Mouse (Mus musculus) midbrain, embryonic 11.5 days (tissue): Measurements from ENCODE around the gene Neurl1a. TPM values are rescaled to one million over a fixed set of nuclear protein-coding genes. Genes with fewer than 3 reads are reported as not detected.
A peak's percentile ranks its signal among the peaks of the same experiment; 100 is the strongest.

Source experiments
- ATAC-seq: fragments of 200-750 bp; cut with Nextera tagmentation; 2 replicates; pipeline ENCODE4 v1.8.0; 2017; ENCODE audit warnings: moderate TSS enrichment, moderate library complexity; ENCODE audit not compliant: low FRiP score
- DNase-seq: peaks from one replicate; pipeline ENCODE4 v3.0.0; 2015; ENCODE audit warnings: low spot score; ENCODE audit errors: missing footprints
- H3K27ac ChIP-seq: fragments of 300-500 bp; sonication (generic); 2 replicates; pipeline ENCODE4 v1.5.1; 2014; ENCODE audit warnings: low read depth, low read length
- H3K27me3 ChIP-seq: fragments of 300-500 bp; sonication (generic); 2 replicates; pipeline ENCODE4 v1.6.1; 2014; ENCODE audit warnings: mild to moderate bottlenecking, low read length, moderate library complexity, mixed read lengths; ENCODE audit not compliant: control insufficient read depth, insufficient read depth
- H3K36me3 ChIP-seq: fragments of 300-500 bp; sonication (generic); 2 replicates; pipeline ENCODE4 v1.6.1; 2014; ENCODE audit warnings: mild to moderate bottlenecking, low read length, moderate library complexity, mixed read lengths; ENCODE audit not compliant: control insufficient read depth, insufficient read depth
- H3K4me1 ChIP-seq: fragments of 300-500 bp; sonication (generic); 2 replicates; pipeline ENCODE4 v1.6.1; 2014; ENCODE audit warnings: low read length; ENCODE audit not compliant: control insufficient read depth, insufficient read depth
- H3K4me2 ChIP-seq: fragments of 300-500 bp; sonication (generic); 2 replicates; pipeline ENCODE4 v1.6.1; 2014; ENCODE audit warnings: mild to moderate bottlenecking, moderate library complexity
- H3K4me3 ChIP-seq: fragments of 300-500 bp; sonication (generic); 2 replicates; pipeline ENCODE4 v1.5.1; 2014; ENCODE audit warnings: low read depth, low read length
- H3K9ac ChIP-seq: fragments of 300-500 bp; sonication (generic); 2 replicates; pipeline ENCODE4 v1.6.1; 2014; ENCODE audit warnings: low read length
- H3K9me3 ChIP-seq: fragments of 300-500 bp; sonication (generic); 2 replicates; pipeline ENCODE4 v1.6.1; 2016; ENCODE audit warnings: low read length; ENCODE audit not compliant: control insufficient read depth
- WGBS: fragments of 180-500 bp; shearing (Covaris S2); extraction: QIAGEN DNeasy Blood & Tissue Kit; methylation state at CpG from one replicate; pipeline ENCODE4 v1.1.7; 2014; 5-methylcytosine and 5-hydroxymethylcytosine counted together
- polyA plus RNA-seq: library from polyadenylated mRNA; unstranded; fragments of >200 nt; fragmentation: Nextera tagmentation; extraction: Ambion mirVana; gene quantifications from 2 replicates; pipeline ENCODE4 v1.2.1, GENCODE M21; 2014

Neurl1a gene
- polyA plus RNA-seq, 1 experiment from 2014 or later, result 4.0 TPM

DNA sequence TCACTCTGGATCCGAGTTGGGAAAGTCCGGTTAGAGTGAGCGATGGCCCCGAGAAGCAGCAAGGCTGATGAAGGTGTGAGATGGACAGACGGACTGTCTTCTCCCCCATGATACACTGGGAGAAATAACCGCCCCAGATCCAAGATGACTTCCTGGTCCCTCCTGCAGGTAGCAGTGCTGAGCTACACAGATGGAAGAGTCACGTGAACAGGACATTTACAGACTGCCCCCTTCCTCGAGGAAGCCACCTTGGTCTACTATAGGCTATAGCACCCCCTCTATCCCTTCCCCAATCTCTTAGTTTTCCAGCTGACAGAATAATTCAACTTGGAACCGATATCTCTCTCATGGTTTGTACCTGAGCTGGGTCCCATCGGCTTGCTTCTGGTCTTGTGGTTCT is 619 bp upstream of the Neurl1a start:
- peaks cover 37% of the 10 kb centered on the region for H3K27me3 ChIP-seq

DNA sequence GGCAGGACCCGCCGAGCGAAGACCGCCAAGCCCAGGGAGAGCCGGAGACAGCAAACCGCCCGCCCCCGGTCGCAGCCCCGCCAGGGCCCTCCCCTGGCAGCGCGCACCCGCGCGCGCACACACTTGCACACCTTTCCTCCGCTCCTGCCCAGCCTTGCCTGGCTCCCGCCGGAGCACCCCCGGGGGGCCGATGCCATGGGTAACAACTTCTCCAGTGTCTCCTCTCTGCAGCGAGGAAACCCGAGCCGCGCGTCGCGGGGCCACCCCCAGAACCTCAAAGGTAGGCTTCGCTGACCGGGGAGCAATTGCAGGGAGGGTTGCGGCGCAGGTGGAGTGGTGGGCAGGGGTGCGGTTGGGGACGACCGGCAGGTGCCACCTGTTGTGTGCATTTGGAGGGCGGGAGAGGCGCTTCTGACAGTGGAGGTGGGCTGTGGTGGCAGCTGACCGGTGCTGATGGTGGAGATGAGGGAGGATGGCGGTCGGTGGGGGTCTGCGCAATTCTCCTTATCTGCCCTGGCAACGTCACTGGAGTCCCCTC is 721 bp downstream of the Neurl1a start:
- Histone ChIP-seq H3K27ac (no peak overlapping the region), H3K36me3 (no peaks in the 10 kb centered on the region), H3K27me3 (peaks cover 37% of the 10 kb centered on the region), H3K4me3 (peak overlapping the region; percentile 68), H3K4me1 (peaks cover 9% of the 10 kb centered on the region), H3K9ac (peak overlapping the region; percentile 57), H3K4me2 (peak overlapping the region; percentile 86), H3K9me3 (peaks cover 9% of the 10 kb centered on the region; the same call in 1 of the 2 replicates)
- DNase-seq (peak; percentile 92), ATAC-seq (peak; percentile 43)
- under 1% methylated on average over 32 of the region's 42 CpGs for WGBS

More for the DNA sequence above, 619 bp upstream of the Neurl1a start:
- 22% methylated on average over 10 of the region's 10 CpGs for WGBS
- 0 out of 2 replicates have a peak, but pooled peaks have one; percentile 49 for ATAC-seq
- H3K4me3 ChIP-seq, result peak overlapping the region; percentile 68; the same call in 1 of the 2 replicates
- peaks cover 9% of the 10 kb centered on the region for H3K4me1 ChIP-seq
- peaks cover 9% of the 10 kb centered on the region; the same call in 1 of the 2 replicates for H3K9me3 ChIP-seq
- no peak overlapping the region for H3K27ac ChIP-seq
- no peak overlapping the region for H3K9ac ChIP-seq
- no peaks in the 10 kb centered on the region for H3K36me3 ChIP-seq
- H3K4me2 ChIP-seq, result peak overlapping the region; percentile 86
- no peak for DNase-seq

DNA sequence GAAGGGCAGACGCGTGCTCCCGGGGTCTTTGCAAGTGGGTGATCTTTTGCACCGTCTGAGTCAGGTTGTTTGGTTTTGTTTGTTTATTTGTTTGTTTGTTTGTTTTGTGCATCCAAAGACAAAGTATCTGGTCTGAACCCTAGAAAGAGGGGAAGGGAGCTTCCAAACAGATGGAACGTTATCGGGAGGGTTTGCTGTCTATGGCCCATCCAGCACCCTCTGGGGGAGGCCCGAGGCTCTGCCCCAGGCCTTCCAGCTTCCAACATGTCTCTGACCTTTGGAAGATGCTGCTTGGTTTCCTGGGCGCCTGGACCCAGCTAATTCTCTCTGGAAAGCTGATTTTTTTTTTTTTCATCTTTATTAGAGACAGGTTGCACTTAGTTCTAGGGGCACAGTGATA is 1.4 kb downstream of the Neurl1a start:
- ATAC-seq (no peak), DNase-seq (no peak)
- Histone ChIP-seq H3K4me3 (no peak overlapping the region), H3K36me3 (no peaks in the 10 kb centered on the region), H3K9me3 (peaks cover 9% of the 10 kb centered on the region; the same call in 1 of the 2 replicates), H3K9ac (no peak overlapping the region), H3K27ac (no peak overlapping the region), H3K4me2 (peak overlapping the region; percentile 86), H3K4me1 (peaks cover 9% of the 10 kb centered on the region), H3K27me3 (peaks cover 37% of the 10 kb centered on the region)
- 13% methylated on average over 8 of the region's 8 CpGs for WGBS

DNA sequence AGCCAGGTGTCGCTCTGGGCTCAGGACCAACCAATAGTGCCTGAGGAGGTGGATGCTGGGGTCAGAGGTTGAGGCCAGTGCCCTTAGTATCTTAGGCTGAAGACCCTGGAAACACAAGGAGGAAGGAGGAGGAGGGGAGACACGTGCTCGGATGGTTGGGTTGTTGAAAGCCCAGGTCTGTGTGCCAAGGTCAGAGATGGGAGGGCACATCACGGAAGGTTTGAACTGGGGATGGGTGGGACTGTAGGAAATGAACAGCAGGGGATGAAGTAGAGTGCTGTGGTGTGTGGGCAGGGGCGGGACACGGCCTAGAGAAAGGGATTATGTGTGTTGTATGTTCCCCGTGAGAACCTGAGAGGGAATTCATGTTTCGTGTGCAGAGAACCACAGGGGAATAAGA is 5.6 kb downstream of the Neurl1a start:
- Histone ChIP-seq H3K4me2 (no peak overlapping the region), H3K27me3 (peaks cover 19% of the 10 kb centered on the region; the same call in 1 of the 2 replicates), H3K4me1 (peaks cover 2% of the 10 kb centered on the region; the same call in 1 of the 2 replicates), H3K9me3 (peaks cover 9% of the 10 kb centered on the region; the same call in 1 of the 2 replicates), H3K27ac (no peak overlapping the region), H3K36me3 (no peaks in the 10 kb centered on the region), H3K4me3 (no peak overlapping the region), H3K9ac (no peak overlapping the region)
- DNase-seq (no peak), ATAC-seq (no peak)
- WGBS, result 77% methylated on average over 8 of the region's 8 CpGs

DNA sequence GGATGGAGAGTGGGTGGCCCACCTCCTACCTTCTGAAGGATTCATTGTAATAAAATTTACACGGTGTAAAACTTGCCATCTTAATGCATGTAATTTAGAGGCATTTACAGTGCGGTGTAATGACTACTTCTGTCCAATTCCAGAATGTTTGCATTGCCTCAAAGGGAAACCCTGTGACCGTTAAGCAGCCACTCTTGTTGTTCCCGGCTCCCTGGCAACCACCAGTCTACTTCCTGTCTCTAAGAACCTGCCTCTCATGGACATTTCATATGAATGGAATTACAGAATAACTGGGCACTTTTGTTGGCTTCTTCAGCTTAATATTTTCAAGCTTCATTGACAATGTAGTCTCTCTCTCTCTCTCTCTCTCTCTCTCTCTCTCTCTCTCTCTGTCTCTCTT is 6.1 kb downstream of the Neurl1a start:
- DNase-seq (no peak), ATAC-seq (no peak)
- Histone ChIP-seq H3K4me1 (no peaks in the 10 kb centered on the region), H3K27ac (no peak overlapping the region), H3K27me3 (peaks cover 14% of the 10 kb centered on the region; the same call in 1 of the 2 replicates), H3K9ac (no peak overlapping the region), H3K9me3 (peaks cover 9% of the 10 kb centered on the region; the same call in 1 of the 2 replicates), H3K4me3 (no peak overlapping the region), H3K36me3 (no peaks in the 10 kb centered on the region), H3K4me2 (no peak overlapping the region)
- 68% methylated on average over 4 of the region's 4 CpGs for WGBS

DNA sequence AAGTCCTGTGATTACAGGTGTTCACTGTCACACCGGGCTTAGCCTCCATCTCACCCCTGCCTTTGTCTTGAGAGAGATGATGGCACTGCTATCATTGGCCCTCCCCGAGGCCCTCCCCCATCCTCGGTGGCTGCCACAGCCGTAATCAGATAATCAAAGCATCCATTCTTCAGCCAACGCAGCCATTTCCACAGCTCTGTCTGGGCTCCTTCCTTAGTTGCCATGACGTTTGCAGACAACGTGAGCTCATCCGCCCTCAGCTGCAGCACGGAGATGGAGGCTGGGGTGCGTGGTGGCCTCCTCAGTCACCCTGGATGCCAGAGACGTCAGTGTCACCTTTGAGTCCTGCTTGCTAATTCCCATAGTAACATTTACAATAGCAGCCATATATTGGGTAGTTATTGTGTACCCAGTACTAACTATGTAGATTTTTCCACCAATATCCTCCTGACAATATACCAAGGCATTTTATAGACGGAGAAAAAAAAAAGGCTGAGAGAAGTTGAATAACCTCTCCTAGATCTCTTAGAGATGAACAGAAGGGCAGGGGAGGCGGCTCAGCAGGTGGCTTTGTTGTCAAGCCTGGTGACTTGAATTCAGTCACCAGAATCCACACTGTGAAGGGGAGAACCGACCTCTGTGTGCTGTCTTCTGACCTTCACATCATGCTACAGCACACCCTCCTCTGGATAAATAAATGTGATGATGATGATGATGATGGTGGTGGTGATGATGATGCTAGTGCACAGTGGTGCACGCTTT is 8.1 kb downstream of the Neurl1a start:
- DNase-seq (no peak), ATAC-seq (no peak)
- Histone ChIP-seq H3K27ac (no peak overlapping the region), H3K9me3 (peaks cover 6% of the 10 kb centered on the region; the same call in 1 of the 2 replicates), H3K27me3 (peaks cover under 1% of the 10 kb centered on the region; the same call in 1 of the 2 replicates), H3K4me3 (no peak overlapping the region), H3K4me1 (no peaks in the 10 kb centered on the region), H3K36me3 (no peaks in the 10 kb centered on the region), H3K9ac (no peak overlapping the region), H3K4me2 (no peak overlapping the region)
- 54% methylated on average over 15 of the region's 15 CpGs for WGBS

DNA sequence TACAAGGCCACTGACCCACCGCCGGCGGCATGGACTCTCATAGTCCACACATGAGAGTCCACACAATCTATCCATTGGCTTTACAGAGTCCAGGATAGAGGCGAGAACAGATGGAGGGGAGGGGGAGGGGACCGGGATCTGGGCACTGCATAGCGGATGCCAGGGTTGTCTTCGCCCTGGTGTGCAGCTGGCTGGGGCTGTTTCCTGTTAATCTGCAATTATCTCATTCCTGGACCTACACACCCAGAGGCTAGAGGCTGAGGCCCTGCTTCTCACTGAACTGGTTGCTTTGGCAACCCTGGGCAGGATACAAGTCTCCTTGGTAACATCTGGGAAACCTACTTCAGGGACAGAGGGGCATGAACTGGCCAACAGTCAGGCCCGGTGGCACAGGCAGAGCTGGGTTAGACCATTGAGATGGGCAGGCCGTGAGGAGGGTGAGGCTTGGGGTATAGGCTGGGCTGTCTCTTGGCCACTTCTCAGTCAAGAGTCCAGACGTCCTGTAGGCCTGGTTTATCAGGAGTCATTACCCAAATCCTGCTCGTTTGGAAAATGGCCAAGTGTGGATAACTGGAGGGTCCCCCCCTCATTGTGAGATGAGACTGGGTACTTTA is 10.0 kb downstream of the Neurl1a start:
- no peak overlapping the region for H3K9ac ChIP-seq
- H3K36me3 ChIP-seq, result no peaks in the 10 kb centered on the region
- no peaks in the 10 kb centered on the region for H3K4me1 ChIP-seq
- DNase-seq (no peak), ATAC-seq (0 out of 2 replicates have a peak, but pooled peaks have one; percentile 48)
- no peak overlapping the region for H3K27ac ChIP-seq
- no peak overlapping the region for H3K4me3 ChIP-seq
- no peaks in the 10 kb centered on the region for H3K9me3 ChIP-seq
- WGBS, result 87% methylated on average over 11 of the region's 11 CpGs
- no peaks in the 10 kb centered on the region for H3K27me3 ChIP-seq
- no peak overlapping the region for H3K4me2 ChIP-seq

DNA sequence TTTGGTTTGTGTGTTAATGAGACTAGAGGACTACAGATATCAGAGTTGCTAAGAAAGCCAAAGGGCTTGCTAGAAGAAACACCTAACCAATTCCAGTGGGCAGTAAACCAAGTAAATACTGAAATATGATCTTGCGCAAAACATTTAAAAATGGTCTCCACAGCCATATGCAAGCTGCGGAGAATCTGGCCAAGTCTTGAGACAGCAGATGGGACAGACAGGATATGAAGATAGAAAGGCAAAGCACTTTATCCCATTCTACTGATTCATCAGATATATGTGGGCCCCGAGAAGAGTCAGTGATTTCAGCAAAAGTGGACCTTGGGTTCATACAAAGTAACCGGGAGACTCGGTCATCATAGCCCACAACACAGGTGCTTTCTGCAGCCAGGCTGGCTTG is 13.5 kb downstream of the Neurl1a start:
- Histone ChIP-seq H3K9me3 (no peaks in the 10 kb centered on the region), H3K4me2 (no peak overlapping the region), H3K27ac (no peak overlapping the region), H3K36me3 (no peaks in the 10 kb centered on the region), H3K9ac (no peak overlapping the region), H3K4me3 (no peak overlapping the region), H3K27me3 (no peaks in the 10 kb centered on the region), H3K4me1 (no peaks in the 10 kb centered on the region)
- ATAC-seq (no peak), DNase-seq (no peak)
- 93% methylated on average over 5 of the region's 5 CpGs for WGBS
